Mouse (Mus musculus): Measurements from ENCODE around the gene Frmd8.

Gene Frmd8

GRCm38 (mm10) chr19:5838136-5838891 lies 36.8 kb downstream of the Frmd8 start:
- DNase-seq (ENCODE audit: low read depth), result no peak

- DNase-seq (ENCODE audit: low read depth), result no peak
Observed at GRCm38 (mm10) chr19:5837606-5838005, 37.5 kb downstream of the Frmd8 start.

- no peak for DNase-seq (ENCODE audit: low read depth)
Observed at GRCm38 (mm10) chr19:5836941-5837572, 38.0 kb downstream of the Frmd8 start.

GRCm38 (mm10) chr19:5835922-5836430 lies 39.1 kb downstream of the Frmd8 start:
- no peak for DNase-seq (ENCODE audit: low read depth)

- no peak for DNase-seq (ENCODE audit: low read depth)
Observed at GRCm38 (mm10) chr19:5835054-5835921, 39.8 kb downstream of the Frmd8 start.

GRCm38 (mm10) chr19:5834260-5834925 lies 40.7 kb downstream of the Frmd8 start:
- no peak for DNase-seq (ENCODE audit: low read depth)

GRCm38 (mm10) chr19:5833287-5834100 lies 41.6 kb downstream of the Frmd8 start:
- no peak for DNase-seq (ENCODE audit: low read depth)

GRCm38 (mm10) chr19:5832326-5832725 lies 42.7 kb downstream of the Frmd8 start:
- no peak for DNase-seq (ENCODE audit: low read depth)

GRCm38 (mm10) chr19:5831958-5832320 lies 43.1 kb downstream of the Frmd8 start:
- no peak for DNase-seq (ENCODE audit: low read depth)

GRCm38 (mm10) chr19:5831224-5831957 lies 43.7 kb downstream of the Frmd8 start:
- DNase-seq (ENCODE audit: low read depth), result no peak

- DNase-seq (ENCODE audit: low read depth), result no peak
Observed at GRCm38 (mm10) chr19:5830776-5831175, 44.3 kb downstream of the Frmd8 start.

- no peak for DNase-seq (ENCODE audit: low read depth)
Observed at GRCm38 (mm10) chr19:5829958-5830615, 45.0 kb downstream of the Frmd8 start.

GRCm38 (mm10) chr19:5828905-5829304 lies 46.2 kb downstream of the Frmd8 start:
- DNase-seq (ENCODE audit: low read depth), result no peak

- no peak for DNase-seq (ENCODE audit: low read depth)
Observed at GRCm38 (mm10) chr19:5828155-5828554, 46.9 kb downstream of the Frmd8 start.

GRCm38 (mm10) chr19:5827456-5828154 lies 47.5 kb downstream of the Frmd8 start:
- no peak for DNase-seq (ENCODE audit: low read depth)

GRCm38 (mm10) chr19:5827044-5827443 lies 48.0 kb downstream of the Frmd8 start:
- no peak for DNase-seq (ENCODE audit: low read depth)

- no peak for DNase-seq (ENCODE audit: low read depth)
Observed at GRCm38 (mm10) chr19:5826731-5827002, 48.4 kb downstream of the Frmd8 start.

- DNase-seq (ENCODE audit: low read depth), result no peak
Observed at GRCm38 (mm10) chr19:5825901-5826730, 49.0 kb downstream of the Frmd8 start.

All from c-Kit-positive CD71-negative TER-119-negative erythroid progenitor cells, embryonic 14.5 days (primary cell).